Mouse (Mus musculus) CH12.LX (cell line): ENCODE data around the gene Drc7. TPM values are rescaled to one million over a fixed set of nuclear protein-coding genes. Genes with fewer than 3 reads are reported as not detected.
A peak's percentile ranks its signal among the peaks of the same experiment; 100 is the strongest.

Experiments used
- BHLHE40 ChIP-seq: IDR thresholded peaks from 2 replicates; pipeline ENCODE4 v1.6.1; 2011; ENCODE audit warnings: mild to moderate bottlenecking, low read depth, low read length, improper control_type of control experiment
- CHD1 ChIP-seq: IDR thresholded peaks from 2 replicates; pipeline ENCODE4 v1.6.1; 2012; ENCODE audit warnings: low read depth, low read length, improper control_type of control experiment, inconsistent platforms
- CTCF ChIP-seq, 2 experiments: IDR thresholded peaks in 1 of 2; conservative IDR thresholded peaks in 1 of 2; 2 replicates each; pipeline ENCODE4 v1.5.1; 2011 to 2012; ENCODE audit warnings: low read depth in 2 of 2, low read length in 2 of 2, improper control_type of control experiment in 1 of 2, inconsistent platforms in 1 of 2, mild to moderate bottlenecking in 1 of 2, moderate library complexity in 1 of 2
- ETS1 ChIP-seq: conservative IDR thresholded peaks from 2 replicates; pipeline ENCODE4 v1.6.1; 2012; ENCODE audit warnings: low read depth, mild to moderate bottlenecking, inconsistent platforms, low read length, improper control_type of control experiment, moderate library complexity
- JUND ChIP-seq: conservative IDR thresholded peaks from 2 replicates; pipeline ENCODE4 v1.6.1; 2011; ENCODE audit warnings: low read depth, low read length, improper control_type of control experiment
- KAT2A ChIP-seq: IDR thresholded peaks from 2 replicates; pipeline ENCODE4 v1.6.1; 2012; ENCODE audit warnings: low read length, improper control_type of control experiment, inconsistent platforms; ENCODE audit not compliant: insufficient replicate concordance
- MEF2A ChIP-seq: IDR thresholded peaks from 2 replicates; pipeline ENCODE4 v1.6.1; 2014; ENCODE audit warnings: low read depth, mild to moderate bottlenecking, inconsistent platforms, low read length, improper control_type of control experiment, borderline replicate concordance
- MXI1 ChIP-seq: IDR thresholded peaks from 2 replicates; pipeline ENCODE4 v1.6.1; 2011; ENCODE audit warnings: mild to moderate bottlenecking, low read depth, low read length, improper control_type of control experiment
- NRF1 ChIP-seq: IDR thresholded peaks from 2 replicates; pipeline ENCODE4 v1.6.1; 2014; ENCODE audit warnings: low read depth, mild to moderate bottlenecking, inconsistent platforms, low read length, improper control_type of control experiment, moderate library complexity
- POLR2AphosphoS2 ChIP-seq: IDR thresholded peaks from 2 replicates; pipeline ENCODE4 v1.6.1; 2011; ENCODE audit warnings: low read depth, low read length, improper control_type of control experiment
- RAD21 ChIP-seq: IDR thresholded peaks from 2 replicates; pipeline ENCODE4 v1.6.1; 2011; ENCODE audit warnings: low read depth, mild to moderate bottlenecking, low read length, improper control_type of control experiment, moderate library complexity
- SIN3A ChIP-seq: IDR thresholded peaks from 2 replicates; pipeline ENCODE4 v1.6.1; 2012; ENCODE audit warnings: low read length, improper control_type of control experiment, inconsistent platforms
- TBP ChIP-seq: conservative IDR thresholded peaks from 2 replicates; pipeline ENCODE4 v1.6.1; 2011; ENCODE audit warnings: low read depth, low read length, improper control_type of control experiment
- USF1 ChIP-seq: IDR thresholded peaks from 2 replicates; pipeline ENCODE4 v1.6.1; 2014; ENCODE audit warnings: low read depth, mild to moderate bottlenecking, inconsistent platforms, low read length, improper control_type of control experiment
- ZC3H11A ChIP-seq: IDR thresholded peaks from 2 replicates; pipeline ENCODE4 v1.6.1; 2012; ENCODE audit warnings: low read depth, mild to moderate bottlenecking, inconsistent platforms, low read length, improper control_type of control experiment
- ZKSCAN1 ChIP-seq: IDR thresholded peaks from 2 replicates; pipeline ENCODE4 v1.6.1; 2012; ENCODE audit warnings: low read depth, inconsistent platforms, low read length, improper control_type of control experiment, borderline replicate concordance
- polyA plus RNA-seq: library from polyadenylated mRNA; unstranded; fragments of >175 nt; gene quantifications from 2 replicates; pipeline ENCODE4 v1.2.1, GENCODE M21; 2012; ENCODE audit warnings: low read depth; ENCODE audit not compliant: insufficient read length
- total RNA-seq, 2 experiments: library from RNA; depleted of rRNA; stranded (reverse); fragments of 300-350 nt in 1 of 2; fragments of >200 nt in 1 of 2; gene quantifications; 2 replicates each; pipeline ENCODE4 v1.2.3; 2012 to 2014

Gene Drc7
- total and polyA plus RNA-seq, 3 experiments = not detected

- TF ChIP-seq ETS1 (peak; percentile 97), TBP (no peak), CHD1 (no peak), MXI1 (peak; percentile 27; the same call in 1 of the 2 replicates), NRF1 (no peak), CTCF (conservative IDR thresholded peaks at IDR 0.05 in 1 of 2, IDR thresholded peaks at IDR 0.05 in 1 of 2; ENCODE audit: low read depth in 2 of 2, low read length in 2 of 2) (no peak), RAD21 (no peak), ZKSCAN1 (no peak), ZC3H11A (no peak), USF1 (peak; percentile 59), POLR2AphosphoS2 (no peak), JUND (no peak), MEF2A (peak; percentile 76), KAT2A (no peak), SIN3A (no peak), BHLHE40 (peak; percentile 99)
These were observed 72.8 kb downstream of the Drc7 start (continued) for GRCm38 (mm10) chr8:95127658-95128057.

Other genes starting within 250 kb of the Drc7 start
- 2.1 and 2.2 TPM in 2 replicates for gene Ccl17, start 244.7 kb upstream of the Drc7 start, total RNA-seq (2012; rRNA removed)
- 2.5 and 2.6 TPM in 2 replicates for gene Ccl17, start 244.7 kb upstream of the Drc7 start, total RNA-seq (2014; rRNA removed)
- gene Ccl17, start 244.7 kb upstream of the Drc7 start, polyA plus RNA-seq = 1.3 and 2.5 TPM in 2 replicates
- gene Coq9, start 216.8 kb upstream of the Drc7 start, total RNA-seq (2012; rRNA removed) = 68.5 and 82.2 TPM in 2 replicates
- gene Coq9, start 216.8 kb upstream of the Drc7 start, total RNA-seq (2014; rRNA removed) = 44.2 and 48.5 TPM in 2 replicates
- gene Coq9, start 216.8 kb upstream of the Drc7 start, polyA plus RNA-seq = 68.8 and 97.0 TPM in 2 replicates
- 83.1 and 99.8 TPM in 2 replicates for gene Ciapin1, start 216.7 kb upstream of the Drc7 start, total RNA-seq (2012; rRNA removed)
- gene Ciapin1, start 216.7 kb upstream of the Drc7 start, total RNA-seq (2014; rRNA removed) = 89.4 and 97.1 TPM in 2 replicates
- 139 and 189 TPM in 2 replicates for gene Ciapin1, start 216.7 kb upstream of the Drc7 start, polyA plus RNA-seq
- 93.2 and 102 TPM in 2 replicates for gene Polr2c, start 197.7 kb upstream of the Drc7 start, total RNA-seq (2012; rRNA removed)
- 120 and 130 TPM in 2 replicates for gene Polr2c, start 197.7 kb upstream of the Drc7 start, total RNA-seq (2014; rRNA removed)
- gene Polr2c, start 197.7 kb upstream of the Drc7 start, polyA plus RNA-seq = 134 and 141 TPM in 2 replicates
- 1.8 and 2.3 TPM in 2 replicates for gene Dok4, start 178.8 kb upstream of the Drc7 start, total RNA-seq (2012; rRNA removed)
- 1.6 and 2.3 TPM in 2 replicates for gene Dok4, start 178.8 kb upstream of the Drc7 start, total RNA-seq (2014; rRNA removed)
- 1.7 and 1.9 TPM in 2 replicates for gene Dok4, start 178.8 kb upstream of the Drc7 start, polyA plus RNA-seq
- 5.8 and 5.9 TPM in 2 replicates for gene Ccdc102a, start 137.0 kb upstream of the Drc7 start, total RNA-seq (2012; rRNA removed)
- 2.1 and 2.5 TPM in 2 replicates for gene Ccdc102a, start 137.0 kb upstream of the Drc7 start, total RNA-seq (2014; rRNA removed)
- gene Ccdc102a, start 137.0 kb upstream of the Drc7 start, polyA plus RNA-seq = 2.8 and 4.5 TPM in 2 replicates
- 0.81 and 1.0 TPM in 2 replicates for gene Adgrg5, start 131.4 kb upstream of the Drc7 start, total RNA-seq (2012; rRNA removed)
- 5.2 and 6.9 TPM in 2 replicates for gene Adgrg5, start 131.4 kb upstream of the Drc7 start, total RNA-seq (2014; rRNA removed)
- 9.2 and 10.0 TPM in 2 replicates for gene Adgrg5, start 131.4 kb upstream of the Drc7 start, polyA plus RNA-seq
- 0.34 and 0.42 TPM in 2 replicates for gene Adgrg1, start 80.4 kb upstream of the Drc7 start, total RNA-seq (2012; rRNA removed)
- 1.1 and 1.2 TPM in 2 replicates for gene Adgrg1, start 80.4 kb upstream of the Drc7 start, total RNA-seq (2014; rRNA removed)
- 2.0 and 2.5 TPM in 2 replicates for gene Adgrg1, start 80.4 kb upstream of the Drc7 start, polyA plus RNA-seq
- gene Adgrg3, start 37.4 kb upstream of the Drc7 start, total RNA-seq (2012; rRNA removed) = not detected in 2 replicates
- not detected in 2 replicates for gene Adgrg3, start 37.4 kb upstream of the Drc7 start, total RNA-seq (2014; rRNA removed)
- not detected in 2 replicates for gene Adgrg3, start 37.4 kb upstream of the Drc7 start, polyA plus RNA-seq
- 17.3 and 19.8 TPM in 2 replicates for gene Katnb1, start 26.1 kb downstream of the Drc7 start, total RNA-seq (2012; rRNA removed)
- gene Katnb1, start 26.1 kb downstream of the Drc7 start, total RNA-seq (2014; rRNA removed) = 8.9 and 9.8 TPM in 2 replicates
- gene Katnb1, start 26.1 kb downstream of the Drc7 start, polyA plus RNA-seq = 13.1 and 14.1 TPM in 2 replicates
- gene Kifc3, start 147.7 kb downstream of the Drc7 start, total RNA-seq (2012; rRNA removed) = 1.5 and 1.7 TPM in 2 replicates
- gene Kifc3, start 147.7 kb downstream of the Drc7 start, total RNA-seq (2014; rRNA removed) = 0.78 and 1.3 TPM in 2 replicates
- gene Kifc3, start 147.7 kb downstream of the Drc7 start, polyA plus RNA-seq = 1.8 and 2.7 TPM in 2 replicates